Mouse (Mus musculus) kidney, embryonic 16.5 days (tissue): Measurements from ENCODE around the gene Ntm. TPM values are rescaled to one million over a fixed set of nuclear protein-coding genes. Genes with fewer than 3 reads are reported as not detected.
A peak's percentile ranks its signal among the peaks of the same experiment; 100 is the strongest.

ENCODE experiments used
- ATAC-seq: fragments of 200-750 bp; cut with Nextera tagmentation; 2 replicates; pipeline ENCODE4 v1.8.0; 2017; ENCODE audit warnings: moderate TSS enrichment; ENCODE audit not compliant: low FRiP score, low TSS enrichment
- H3K27ac ChIP-seq: fragments of 300-500 bp; sonication (generic); 2 replicates; pipeline ENCODE4 v1.5.1; 2014; ENCODE audit warnings: low read length
- H3K27me3 ChIP-seq: fragments of 300-500 bp; sonication (generic); 2 replicates; pipeline ENCODE4 v1.6.1; 2014; ENCODE audit warnings: low read length, control low read depth, mixed read lengths; ENCODE audit not compliant: insufficient read depth
- H3K36me3 ChIP-seq: fragments of 300-500 bp; sonication (generic); 2 replicates; pipeline ENCODE4 v1.6.1; 2014; ENCODE audit warnings: low read length, control low read depth, mixed read lengths; ENCODE audit not compliant: insufficient read depth
- H3K4me1 ChIP-seq: fragments of 300-500 bp; sonication (generic); 2 replicates; pipeline ENCODE4 v1.6.1; 2014; ENCODE audit warnings: low read length, control low read depth, mixed read lengths; ENCODE audit not compliant: insufficient read depth
- H3K4me2 ChIP-seq: fragments of 300-500 bp; sonication (generic); replicated peaks from 2 replicates; pipeline ENCODE4 v1.6.1; 2014; ENCODE audit warnings: low read depth, low read length
- H3K4me3 ChIP-seq: fragments of 300-500 bp; sonication (generic); 2 replicates; pipeline ENCODE4 v1.5.1; 2014; ENCODE audit warnings: mild to moderate bottlenecking, low read length
- H3K9ac ChIP-seq: fragments of 300-500 bp; sonication (generic); replicated peaks from 2 replicates; pipeline ENCODE4 v1.6.1; 2014; ENCODE audit warnings: low read length
- H3K9me3 ChIP-seq: fragments of 300-500 bp; sonication (generic); 2 replicates; pipeline ENCODE4 v1.6.1; 2016; ENCODE audit warnings: low read length, control low read depth
- WGBS: fragments of 180-500 bp; shearing (Covaris S2); extraction: QIAGEN DNeasy Blood & Tissue Kit; methylation state at CpG from one replicate; pipeline ENCODE4 v1.1.7; 2014; 5-methylcytosine and 5-hydroxymethylcytosine counted together
- polyA plus RNA-seq: library from polyadenylated mRNA; unstranded; fragments of >200 nt; fragmentation: Nextera tagmentation; extraction: Ambion mirVana; gene quantifications from 2 replicates; pipeline ENCODE4 v1.2.1, GENCODE M21; 2015

Gene Ntm
- polyA plus RNA-seq, 1 experiment from 2014 or later = 42.1 TPM

- Histone ChIP-seq H3K4me3 (no peak overlapping the region), H3K36me3 (no peaks in the 10 kb centered on the region), H3K4me1 (no peaks in the 10 kb centered on the region), H3K27ac (no peak overlapping the region), H3K4me2 (no peak overlapping the region), H3K27me3 (no peaks in the 10 kb centered on the region), H3K9me3 (no peaks in the 10 kb centered on the region), H3K9ac (no peak overlapping the region)
- WGBS = 84% methylated on average over 8 of the region's 8 CpGs
- no peak for ATAC-seq
These were observed 720.2 kb downstream of the Ntm start for GRCm38 (mm10) chr9:29242497-29243422.

- no peaks in the 10 kb centered on the region for H3K4me1 ChIP-seq
- no peaks in the 10 kb centered on the region for H3K36me3 ChIP-seq
- H3K9me3 ChIP-seq = no peaks in the 10 kb centered on the region
- WGBS = 84% methylated on average over 2 of the region's 2 CpGs
- no peak overlapping the region for H3K4me2 ChIP-seq
- H3K4me3 ChIP-seq = no peak overlapping the region
- no peaks in the 10 kb centered on the region for H3K27me3 ChIP-seq
- no peak overlapping the region for H3K9ac ChIP-seq
- no peak overlapping the region for H3K27ac ChIP-seq
- no peak for ATAC-seq
These were observed 722.1 kb downstream of the Ntm start for GRCm38 (mm10) chr9:29240797-29241196.

- Histone ChIP-seq H3K4me2 (no peak overlapping the region), H3K9me3 (no peaks in the 10 kb centered on the region), H3K27me3 (no peaks in the 10 kb centered on the region), H3K36me3 (no peaks in the 10 kb centered on the region), H3K27ac (no peak overlapping the region), H3K4me1 (no peaks in the 10 kb centered on the region), H3K9ac (no peak overlapping the region), H3K4me3 (no peak overlapping the region)
- 82% methylated on average over 3 of the region's 3 CpGs for WGBS
- ATAC-seq = no peak
These were observed 724.0 kb downstream of the Ntm start for GRCm38 (mm10) chr9:29238973-29239372.

- no peak for ATAC-seq
- Histone ChIP-seq H3K4me1 (no peaks in the 10 kb centered on the region), H3K4me2 (no peak overlapping the region), H3K9ac (no peak overlapping the region), H3K27me3 (no peaks in the 10 kb centered on the region), H3K27ac (no peak overlapping the region), H3K36me3 (no peaks in the 10 kb centered on the region), H3K4me3 (no peak overlapping the region), H3K9me3 (no peaks in the 10 kb centered on the region)
- 81% methylated on average over 3 of the region's 3 CpGs for WGBS
These were observed 726.2 kb downstream of the Ntm start for GRCm38 (mm10) chr9:29236752-29237151.

GRCm38 (mm10) chr9:29227747-29228146 is 735.2 kb downstream of the Ntm start:
- no peak overlapping the region for H3K4me3 ChIP-seq
- WGBS = 95% methylated on average over 4 of the region's 4 CpGs
- no peak for ATAC-seq

GRCm38 (mm10) chr9:29222915-29223545 is 739.9 kb downstream of the Ntm start:
- no peaks in the 10 kb centered on the region for H3K36me3 ChIP-seq

More at GRCm38 (mm10) chr9:29227747-29228146, 735.2 kb downstream of the Ntm start:
- Histone ChIP-seq H3K27ac (no peak overlapping the region), H3K4me2 (no peak overlapping the region), H3K36me3 (no peaks in the 10 kb centered on the region), H3K27me3 (no peaks in the 10 kb centered on the region), H3K4me1 (no peaks in the 10 kb centered on the region), H3K9me3 (no peaks in the 10 kb centered on the region), H3K9ac (no peak overlapping the region)

GRCm38 (mm10) chr9:29220941-29221615 is 741.9 kb downstream of the Ntm start:
- no peaks in the 10 kb centered on the region for H3K27me3 ChIP-seq
- H3K9me3 ChIP-seq = no peaks in the 10 kb centered on the region
- no peak overlapping the region for H3K4me2 ChIP-seq
- H3K36me3 ChIP-seq = no peaks in the 10 kb centered on the region
- H3K27ac ChIP-seq = no peak overlapping the region
- no peaks in the 10 kb centered on the region for H3K4me1 ChIP-seq
- H3K9ac ChIP-seq = no peak overlapping the region
- 0 out of 2 replicates have a peak, but pooled peaks have one; percentile 35 for ATAC-seq
- no peak overlapping the region for H3K4me3 ChIP-seq
- WGBS = 14% methylated on average over 5 of the region's 5 CpGs

More at GRCm38 (mm10) chr9:29222915-29223545, 739.9 kb downstream of the Ntm start:
- Histone ChIP-seq H3K4me3 (no peak overlapping the region), H3K9ac (no peak overlapping the region), H3K27me3 (no peaks in the 10 kb centered on the region), H3K4me1 (no peaks in the 10 kb centered on the region), H3K27ac (no peak overlapping the region), H3K4me2 (no peak overlapping the region), H3K9me3 (no peaks in the 10 kb centered on the region)
- WGBS = 58% methylated on average over 10 of the region's 10 CpGs
- no peak for ATAC-seq

- H3K4me3 ChIP-seq = no peak overlapping the region
- ATAC-seq = no peak
- no peaks in the 10 kb centered on the region for H3K4me1 ChIP-seq
- 37% methylated on average over 11 of the region's 11 CpGs for whole genome bisulfite sequencing
- H3K36me3 ChIP-seq = no peaks in the 10 kb centered on the region
- H3K4me2 ChIP-seq = no peak overlapping the region
- no peaks in the 10 kb centered on the region for H3K27me3 ChIP-seq
- no peaks in the 10 kb centered on the region for H3K9me3 ChIP-seq
- no peak overlapping the region for H3K27ac ChIP-seq
- H3K9ac ChIP-seq = no peak overlapping the region
These were observed 742.4 kb downstream of the Ntm start for GRCm38 (mm10) chr9:29220493-29220892.

- ATAC-seq = no peak
- H3K27me3 ChIP-seq = no peaks in the 10 kb centered on the region
- 92% methylated on average over 7 of the region's 7 CpGs for WGBS
These were observed 745.0 kb downstream of the Ntm start for GRCm38 (mm10) chr9:29217951-29218350.

More at GRCm38 (mm10) chr9:29217951-29218350, 745.0 kb downstream of the Ntm start:
- Histone ChIP-seq H3K4me1 (no peaks in the 10 kb centered on the region), H3K9ac (no peak overlapping the region), H3K9me3 (no peaks in the 10 kb centered on the region), H3K27ac (no peak overlapping the region), H3K4me2 (no peak overlapping the region), H3K4me3 (no peak overlapping the region), H3K36me3 (no peaks in the 10 kb centered on the region)
